Mouse (Mus musculus) forebrain, embryonic 12.5 days (tissue): Measurements from ENCODE around the gene Ptgds. TPM values are rescaled to one million over a fixed set of nuclear protein-coding genes. Genes with fewer than 3 reads are reported as not detected.

ENCODE experiments used
- ATAC-seq: fragments of 200-750 bp; cut with Nextera tagmentation; 2 replicates; pipeline ENCODE4 v1.8.0; 2017; ENCODE audit warnings: moderate TSS enrichment; ENCODE audit not compliant: low FRiP score
- H3K27ac ChIP-seq: fragments of 300-500 bp; sonication (generic); 2 replicates; pipeline ENCODE4 v1.5.1; 2016; ENCODE audit warnings: mild to moderate bottlenecking
- H3K27me3 ChIP-seq: fragments of 300-500 bp; sonication (generic); 2 replicates; pipeline ENCODE4 v1.6.1; 2016; ENCODE audit warnings: mild to moderate bottlenecking
- H3K36me3 ChIP-seq: fragments of 300-500 bp; sonication (generic); replicated peaks from 2 replicates; pipeline ENCODE4 v1.6.1; 2016; ENCODE audit warnings: mild to moderate bottlenecking
- H3K4me1 ChIP-seq: fragments of 300-500 bp; sonication (generic); 2 replicates; pipeline ENCODE4 v1.6.1; 2016
- H3K4me2 ChIP-seq: fragments of 300-500 bp; sonication (generic); 2 replicates; pipeline ENCODE4 v1.6.1; 2016; ENCODE audit warnings: mild to moderate bottlenecking, moderate library complexity
- H3K4me3 ChIP-seq: fragments of 300-500 bp; sonication (generic); replicated peaks from 2 replicates; pipeline ENCODE4 v1.5.1; 2016; ENCODE audit warnings: mild to moderate bottlenecking
- H3K9ac ChIP-seq: fragments of 300-500 bp; sonication (generic); 2 replicates; pipeline ENCODE4 v1.6.1; 2016; ENCODE audit warnings: mild to moderate bottlenecking
- H3K9me3 ChIP-seq: fragments of 300-500 bp; sonication (generic); 2 replicates; pipeline ENCODE4 v1.6.1; 2016
- WGBS: fragments of 180-500 bp; shearing (Covaris S2); methylation state at CpG from one replicate; pipeline ENCODE4 v1.1.7; 2016; 5-methylcytosine and 5-hydroxymethylcytosine counted together
- polyA plus RNA-seq: library from polyadenylated mRNA; unstranded; fragments of >200 nt; fragmentation: Nextera tagmentation; extraction: Ambion mirVana; gene quantifications from 2 replicates; pipeline ENCODE4 v1.2.1, GENCODE M21; 2016

The Ptgds gene
- polyA plus RNA-seq, 1 experiment from 2014 or later, result 0.69 TPM

GRCm38 (mm10) chr2:25430395-25431233 lies 39.2 kb downstream of the Ptgds start:
- ATAC-seq, result no peak
- peaks cover 9% of the 10 kb centered on the region for H3K36me3 ChIP-seq
- H3K9ac ChIP-seq, result 0 out of 2 replicates have a peak overlapping the region, but pooled peaks have one; percentile 77
- H3K4me1 ChIP-seq, result peaks cover 22% of the 10 kb centered on the region
- H3K4me2 ChIP-seq, result no peak overlapping the region
- WGBS, result 66% methylated on average over 17 of the region's 17 CpGs
- no peak overlapping the region for H3K4me3 ChIP-seq
- peaks cover 26% of the 10 kb centered on the region for H3K27me3 ChIP-seq
- no peak overlapping the region; the same call in 1 of the 2 replicates for H3K27ac ChIP-seq
- H3K9me3 ChIP-seq, result no peaks in the 10 kb centered on the region

- peaks cover 2% of the 10 kb centered on the region for H3K36me3 ChIP-seq
- peaks cover 22% of the 10 kb centered on the region for H3K4me1 ChIP-seq
- H3K27me3 ChIP-seq, result peaks cover 36% of the 10 kb centered on the region
- peak overlapping the region; percentile 79 for H3K4me2 ChIP-seq
- H3K27ac ChIP-seq, result no peak overlapping the region
- H3K4me3 ChIP-seq, result peak overlapping the region; percentile 72
- H3K9me3 ChIP-seq, result no peaks in the 10 kb centered on the region
- no peak for ATAC-seq
- H3K9ac ChIP-seq, result peak overlapping the region; percentile 77
- 68% methylated on average over 5 of the region's 5 CpGs for WGBS
Measured at GRCm38 (mm10) chr2:25429435-25430180, 40.2 kb downstream of the Ptgds start.

- Histone ChIP-seq H3K27me3 (peaks cover 46% of the 10 kb centered on the region), H3K9ac (peak within 1 kb of the TSS; percentile 77), H3K4me1 (peaks cover 22% of the 10 kb centered on the region), H3K9me3 (no peaks in the 10 kb centered on the region), H3K4me3 (peak within 1 kb of the TSS; percentile 72), H3K27ac (peak within 1 kb of the TSS; percentile 82), H3K36me3 (no peaks in the 10 kb centered on the region; the same call in 1 of the 2 replicates), H3K4me2 (peak within 1 kb of the TSS; percentile 79)
- peak; percentile 91 for ATAC-seq
- under 1% methylated on average over 88 of the region's 89 CpGs for WGBS
Measured at GRCm38 (mm10) chr2:25428442-25429236, 41.2 kb downstream of the Ptgds start, which contains the start of gene Abca2. Gene Abca2 (plus strand): TSS chr2:25428703.

GRCm38 (mm10) chr2:25427256-25427655 lies 42.6 kb downstream of the Ptgds start:
- Histone ChIP-seq H3K4me1 (peaks cover 22% of the 10 kb centered on the region), H3K27ac (no peak overlapping the region), H3K9ac (no peak overlapping the region), H3K27me3 (peaks cover 57% of the 10 kb centered on the region), H3K4me2 (no peak overlapping the region), H3K36me3 (no peaks in the 10 kb centered on the region), H3K9me3 (no peaks in the 10 kb centered on the region), H3K4me3 (no peak overlapping the region)
- no peak for ATAC-seq
- 96% methylated on average over 5 of the region's 5 CpGs for WGBS

- H3K9ac ChIP-seq, result no peak overlapping the region; the same call in 1 of the 2 replicates
- WGBS, result 31% methylated on average over 5 of the region's 5 CpGs
- H3K36me3 ChIP-seq, result no peaks in the 10 kb centered on the region
- no peak overlapping the region for H3K4me3 ChIP-seq
- peaks cover 22% of the 10 kb centered on the region for H3K4me1 ChIP-seq
- H3K4me2 ChIP-seq, result no peak overlapping the region
- H3K27me3 ChIP-seq, result peaks cover 57% of the 10 kb centered on the region
- no peaks in the 10 kb centered on the region for H3K9me3 ChIP-seq
- 0 out of 2 replicates have a peak, but pooled peaks have one; percentile 4 for ATAC-seq
- no peak overlapping the region for H3K27ac ChIP-seq
Measured at GRCm38 (mm10) chr2:25426721-25427191, 43.1 kb downstream of the Ptgds start.

- WGBS, result 47% methylated on average over 27 of the region's 27 CpGs
- no peak overlapping the region for H3K9ac ChIP-seq
- ATAC-seq, result no peak
Measured at GRCm38 (mm10) chr2:25425481-25425880, 44.4 kb downstream of the Ptgds start.

GRCm38 (mm10) chr2:25423626-25424025 lies 46.2 kb downstream of the Ptgds start:
- Histone ChIP-seq H3K4me2 (no peak overlapping the region), H3K9ac (no peak overlapping the region), H3K36me3 (no peaks in the 10 kb centered on the region), H3K9me3 (no peaks in the 10 kb centered on the region), H3K4me1 (no peaks in the 10 kb centered on the region), H3K27me3 (peaks cover 43% of the 10 kb centered on the region), H3K4me3 (no peak overlapping the region), H3K27ac (no peak overlapping the region)
- WGBS, result 53% methylated on average over 1 of the region's 1 CpGs
- no peak for ATAC-seq

More at GRCm38 (mm10) chr2:25425481-25425880, 44.4 kb downstream of the Ptgds start:
- no peak overlapping the region for H3K27ac ChIP-seq
- peaks cover 16% of the 10 kb centered on the region for H3K4me1 ChIP-seq
- H3K4me2 ChIP-seq, result no peak overlapping the region
- no peaks in the 10 kb centered on the region for H3K9me3 ChIP-seq
- no peaks in the 10 kb centered on the region for H3K36me3 ChIP-seq
- no peak overlapping the region for H3K4me3 ChIP-seq
- H3K27me3 ChIP-seq, result peaks cover 54% of the 10 kb centered on the region

GRCm38 (mm10) chr2:25422587-25423410 lies 47.0 kb downstream of the Ptgds start, which contains the start of gene Fut7:
Gene Fut7 (plus strand): TSS chr2:25423267.
- no peaks in the 10 kb centered on the region for H3K4me1 ChIP-seq
- ATAC-seq, result no peak
- peaks cover 43% of the 10 kb centered on the region for H3K27me3 ChIP-seq
- no peak within 1 kb of the TSS for H3K4me2 ChIP-seq
- H3K36me3 ChIP-seq, result no peaks in the 10 kb centered on the region
- no peak within 1 kb of the TSS for H3K9ac ChIP-seq
- no peaks in the 10 kb centered on the region for H3K9me3 ChIP-seq
- no peak within 1 kb of the TSS for H3K4me3 ChIP-seq
- no peak within 1 kb of the TSS for H3K27ac ChIP-seq
- WGBS, result 73% methylated on average over 17 of the region's 17 CpGs

GRCm38 (mm10) chr2:25421896-25422295 lies 48.0 kb downstream of the Ptgds start:
- no peak overlapping the region for H3K4me2 ChIP-seq
- no peaks in the 10 kb centered on the region for H3K9me3 ChIP-seq
- WGBS, result 23% methylated on average over 3 of the region's 3 CpGs
- H3K4me3 ChIP-seq, result no peak overlapping the region
- H3K27ac ChIP-seq, result no peak overlapping the region
- H3K27me3 ChIP-seq, result peaks cover 43% of the 10 kb centered on the region
- no peak overlapping the region for H3K9ac ChIP-seq
- H3K4me1 ChIP-seq, result 0 out of 2 replicates have a peak, but pooled peaks cover 3% of the 10 kb centered on the region
- H3K36me3 ChIP-seq, result no peaks in the 10 kb centered on the region
- ATAC-seq, result peak; percentile 63; the same call in 1 of the 2 replicates

GRCm38 (mm10) chr2:25417426-25417825 lies 52.4 kb downstream of the Ptgds start:
- H3K9ac ChIP-seq, result no peak overlapping the region
- WGBS, result 8% methylated on average over 3 of the region's 3 CpGs
- no peak for ATAC-seq
- no peaks in the 10 kb centered on the region for H3K9me3 ChIP-seq
- 0 out of 2 replicates have a peak, but pooled peaks cover 3% of the 10 kb centered on the region for H3K4me1 ChIP-seq
- H3K4me3 ChIP-seq, result no peak overlapping the region
- no peaks in the 10 kb centered on the region for H3K27me3 ChIP-seq
- H3K4me2 ChIP-seq, result no peak overlapping the region
- H3K27ac ChIP-seq, result no peak overlapping the region
- no peaks in the 10 kb centered on the region for H3K36me3 ChIP-seq
